Mouse (Mus musculus) ES-E14 (cell line): ENCODE results near the gene 1700014D04Rik.

Experiments
- CHD2 ChIP-seq: IDR thresholded peaks from 2 replicates; pipeline ENCODE4 v1.6.1; 2014; ENCODE audit warnings: mild to moderate bottlenecking, low read depth, low read length, inconsistent platforms
- HCFC1 ChIP-seq: IDR thresholded peaks from 2 replicates; pipeline ENCODE4 v1.6.1; 2012; ENCODE audit warnings: low read length, inconsistent platforms, borderline replicate concordance; ENCODE audit not compliant: insufficient read depth
- MAFK ChIP-seq: IDR thresholded peaks from 2 replicates; pipeline ENCODE4 v1.6.1; 2014; ENCODE audit warnings: mild to moderate bottlenecking, low read depth, low read length, inconsistent platforms; ENCODE audit not compliant: insufficient read depth
- ZC3H11A ChIP-seq: IDR thresholded peaks from 2 replicates; pipeline ENCODE4 v1.6.1; 2012; ENCODE audit warnings: low read depth, mild to moderate bottlenecking, inconsistent platforms, low read length, borderline replicate concordance

DNA sequence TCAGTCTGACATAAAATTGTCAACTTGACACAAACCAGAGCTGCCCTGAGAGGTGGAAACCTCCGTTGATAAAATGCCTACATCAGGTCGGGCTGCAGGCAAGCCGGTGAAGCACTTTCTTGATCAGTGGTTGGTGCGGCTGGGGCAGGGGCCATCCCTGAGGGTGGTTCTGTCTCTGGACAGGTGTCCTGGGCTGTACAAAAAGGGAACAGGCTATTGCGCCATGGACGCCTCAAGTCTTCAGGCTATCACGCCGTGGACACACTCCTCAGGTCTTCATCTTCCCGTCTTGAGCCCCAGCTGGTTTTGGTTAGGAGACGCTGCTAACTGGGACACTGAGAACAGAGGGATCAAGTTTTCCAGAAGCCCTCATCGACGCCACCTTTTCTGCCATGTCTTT lies 3.8 kb upstream of the 1700014D04Rik start:
- no peak for TF ChIP-seq MAFK
- TF ChIP-seq ZC3H11A, result no peak
- no peak for TF ChIP-seq CHD2
- no peak for TF ChIP-seq HCFC1
